Mouse (Mus musculus): ENCODE measurements at regions not wholly inside any gene's neighbourhood (a gene's known extent, or its start where the extent isn't known, plus 50 kb on each side); places are given as distances from the start of the nearest gene placed in this dataset.

- DNase-seq (ENCODE audit: low read depth, low spot score), result no peak
Measured at GRCm38 (mm10) chr5:126954634-126955033, 287.0 kb upstream of the Tmem132c start.

- no peak for DNase-seq (ENCODE audit: low read depth, low spot score)
Measured at GRCm38 (mm10) chr5:126964577-126964976, 277.0 kb upstream of the Tmem132c start.

GRCm38 (mm10) chr5:126967076-126967475 is 274.5 kb upstream of the Tmem132c start:
- no peak for DNase-seq (ENCODE audit: low read depth, low spot score)

GRCm38 (mm10) chr5:126969373-126969772 is 272.2 kb upstream of the Tmem132c start:
- DNase-seq (ENCODE audit: low read depth, low spot score), result no peak

GRCm38 (mm10) chr5:126971284-126971683 is 270.3 kb upstream of the Tmem132c start:
- no peak for DNase-seq (ENCODE audit: low read depth, low spot score)

GRCm38 (mm10) chr5:126971981-126972380 is 269.6 kb upstream of the Tmem132c start:
- DNase-seq (ENCODE audit: low read depth, low spot score), result no peak

GRCm38 (mm10) chr5:126973425-126973824 is 268.2 kb upstream of the Tmem132c start:
- no peak for DNase-seq (ENCODE audit: low read depth, low spot score)

- DNase-seq (ENCODE audit: low read depth, low spot score), result no peak
Measured at GRCm38 (mm10) chr5:126974565-126974964, 267.0 kb upstream of the Tmem132c start.

- no peak for DNase-seq (ENCODE audit: low read depth, low spot score)
Measured at GRCm38 (mm10) chr5:126995577-126995976, 246.0 kb upstream of the Tmem132c start.

GRCm38 (mm10) chr5:127014166-127014565 is 227.4 kb upstream of the Tmem132c start:
- DNase-seq (ENCODE audit: low read depth, low spot score), result no peak

GRCm38 (mm10) chr5:127016467-127017060 is 225.0 kb upstream of the Tmem132c start:
- DNase-seq (ENCODE audit: low read depth, low spot score), result no peak

- no peak for DNase-seq (ENCODE audit: low read depth, low spot score)
Measured at GRCm38 (mm10) chr5:127017971-127018370, 223.6 kb upstream of the Tmem132c start.

- DNase-seq (ENCODE audit: low read depth, low spot score), result no peak
Measured at GRCm38 (mm10) chr5:127036472-127036871, 205.1 kb upstream of the Tmem132c start.

GRCm38 (mm10) chr5:127057770-127058169 is 183.8 kb upstream of the Tmem132c start:
- DNase-seq (ENCODE audit: low read depth, low spot score), result no peak

- no peak for DNase-seq (ENCODE audit: low read depth, low spot score)
Measured at GRCm38 (mm10) chr5:127074327-127074726, 167.3 kb upstream of the Tmem132c start.
